Mouse (Mus musculus) kidney, embryonic 15.5 days (tissue): ENCODE measurements at regions not wholly inside any gene's neighbourhood (a gene's known extent, or its start where the extent isn't known, plus 50 kb on each side); places are given as distances from the start of the nearest gene placed in this dataset.

ENCODE experiments used
- ATAC-seq: fragments of 200-750 bp; cut with Nextera tagmentation; replicated peaks from 2 replicates; pipeline ENCODE4 v1.8.0; 2017; ENCODE audit warnings: moderate TSS enrichment; ENCODE audit not compliant: low FRiP score
- H3K27ac ChIP-seq: fragments of 300-500 bp; sonication (generic); 2 replicates; pipeline ENCODE4 v1.5.1; 2015; ENCODE audit warnings: mild to moderate bottlenecking, inconsistent platforms
- H3K27me3 ChIP-seq: fragments of 300-500 bp; sonication (generic); 2 replicates; pipeline ENCODE4 v1.6.1; 2015; ENCODE audit warnings: inconsistent platforms
- H3K36me3 ChIP-seq: fragments of 300-500 bp; sonication (generic); 2 replicates; pipeline ENCODE4 v1.6.1; 2015; ENCODE audit warnings: inconsistent platforms
- H3K4me1 ChIP-seq: fragments of 300-500 bp; sonication (generic); 2 replicates; pipeline ENCODE4 v1.6.1; 2015; ENCODE audit warnings: inconsistent platforms
- H3K4me2 ChIP-seq: fragments of 300-500 bp; sonication (generic); 2 replicates; pipeline ENCODE4 v1.6.1; 2015; ENCODE audit warnings: moderate library complexity, mild to moderate bottlenecking, inconsistent platforms
- H3K4me3 ChIP-seq: fragments of 300-500 bp; sonication (generic); replicated peaks from 2 replicates; pipeline ENCODE4 v1.5.1; 2015; ENCODE audit warnings: mild to moderate bottlenecking, inconsistent platforms
- H3K9ac ChIP-seq: fragments of 300-500 bp; sonication (generic); 2 replicates; pipeline ENCODE4 v1.6.1; 2015; ENCODE audit warnings: mild to moderate bottlenecking, inconsistent platforms
- H3K9me3 ChIP-seq: fragments of 300-500 bp; sonication (generic); replicated peaks from 2 replicates; pipeline ENCODE4 v1.6.1; 2016; ENCODE audit warnings: inconsistent platforms
- WGBS: fragments of 180-500 bp; shearing (Covaris S2); methylation state at CpG from one replicate; pipeline ENCODE4 v1.1.7; 2015; ENCODE audit warnings: mixed read lengths; 5-methylcytosine and 5-hydroxymethylcytosine counted together

DNA sequence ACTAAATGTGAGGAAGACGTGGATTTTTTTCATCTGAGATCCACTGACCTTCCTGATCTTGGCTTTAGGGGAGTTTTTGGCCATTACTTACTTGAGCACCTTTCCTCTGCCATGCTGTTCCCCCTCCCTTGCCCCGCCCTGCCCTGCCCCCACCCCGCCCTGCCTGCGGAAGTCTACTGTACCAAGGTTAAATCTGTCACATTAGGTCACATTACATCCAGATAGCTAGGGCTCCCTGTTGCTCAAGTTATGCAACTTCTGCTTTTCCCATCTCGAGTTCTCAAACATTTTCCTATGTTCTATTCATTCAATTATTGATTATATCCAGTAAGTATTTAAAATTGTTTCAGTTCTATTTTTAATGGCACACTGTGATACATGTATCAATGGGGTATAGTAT, 144.7 kb upstream of the Cnot2 start:
- H3K9me3 ChIP-seq = no peaks in the 10 kb centered on the region
- no peak overlapping the region for H3K4me3 ChIP-seq
- H3K4me1 ChIP-seq = peaks cover 11% of the 10 kb centered on the region
- no peak for ATAC-seq
- no peak overlapping the region for H3K9ac ChIP-seq
- no peak overlapping the region for H3K27ac ChIP-seq
- H3K4me2 ChIP-seq = no peak overlapping the region
- H3K27me3 ChIP-seq = no peaks in the 10 kb centered on the region
- H3K36me3 ChIP-seq = no peaks in the 10 kb centered on the region
- 88% methylated on average over 5 of the region's 5 CpGs for WGBS

- H3K27me3 ChIP-seq = no peaks in the 10 kb centered on the region
- no peaks in the 10 kb centered on the region for H3K36me3 ChIP-seq
- no peaks in the 10 kb centered on the region for H3K9me3 ChIP-seq
- no peak overlapping the region for H3K4me3 ChIP-seq
- no peak overlapping the region for H3K27ac ChIP-seq
- no peak for ATAC-seq
- WGBS = 93% methylated on average over 9 of the region's 9 CpGs
- no peak overlapping the region for H3K9ac ChIP-seq
- H3K4me1 ChIP-seq = no peaks in the 10 kb centered on the region
- no peak overlapping the region for H3K4me2 ChIP-seq
These were observed 140.7 kb upstream of the Cnot2 start for GRCm38 (mm10) chr10:116721986-116722385.

DNA sequence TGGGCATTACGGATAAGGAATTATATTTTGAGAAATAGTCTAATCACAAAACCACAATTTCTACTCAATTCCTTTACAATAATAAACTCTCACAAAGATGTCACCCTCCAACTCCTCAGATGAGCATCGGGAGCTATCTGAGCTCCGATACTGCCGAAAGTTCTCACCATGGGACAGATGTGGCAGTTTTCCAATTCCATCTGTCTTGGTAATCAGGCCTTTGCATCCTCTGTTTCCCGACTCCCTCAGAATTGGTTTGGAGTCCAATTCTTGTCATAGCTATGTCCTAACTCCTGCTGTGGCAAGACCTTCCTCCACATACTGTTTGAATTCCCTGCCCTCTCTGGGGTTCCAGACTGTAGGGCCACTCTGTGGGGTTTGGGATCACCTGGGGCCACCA, 138.3 kb upstream of the Cnot2 start:
- H3K9ac ChIP-seq = no peak overlapping the region
- H3K27me3 ChIP-seq = no peaks in the 10 kb centered on the region
- WGBS = 88% methylated on average over 5 of the region's 5 CpGs
- H3K4me3 ChIP-seq = no peak overlapping the region
- ATAC-seq = no peak
- no peaks in the 10 kb centered on the region for H3K36me3 ChIP-seq
- H3K4me1 ChIP-seq = no peaks in the 10 kb centered on the region
- H3K9me3 ChIP-seq = no peaks in the 10 kb centered on the region
- no peak overlapping the region for H3K4me2 ChIP-seq
- H3K27ac ChIP-seq = no peak overlapping the region

DNA sequence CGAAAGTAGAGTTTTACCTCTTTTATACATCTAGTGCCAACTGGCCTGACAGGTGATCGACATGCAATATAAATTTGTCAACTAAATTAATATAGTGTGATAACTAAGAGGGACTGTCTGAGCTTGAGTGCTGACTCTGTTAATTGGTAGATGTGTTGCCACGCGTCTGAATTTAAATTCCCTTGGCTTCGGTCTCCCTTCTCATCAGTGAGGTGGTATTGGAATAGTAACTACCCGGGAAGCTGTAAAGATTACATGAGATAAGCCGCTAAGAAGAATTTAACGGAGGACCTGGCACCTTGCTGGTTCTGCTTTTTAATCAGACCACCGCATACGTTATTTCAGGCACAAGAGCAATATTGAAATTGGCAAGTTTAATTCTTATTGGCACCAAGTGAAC, 136.7 kb upstream of the Cnot2 start:
- Histone ChIP-seq H3K36me3 (no peaks in the 10 kb centered on the region), H3K4me3 (no peak overlapping the region), H3K9me3 (no peaks in the 10 kb centered on the region), H3K27ac (no peak overlapping the region), H3K4me1 (0 out of 2 replicates have a peak, but pooled peaks cover 5% of the 10 kb centered on the region), H3K4me2 (no peak overlapping the region), H3K27me3 (no peaks in the 10 kb centered on the region), H3K9ac (no peak overlapping the region)
- ATAC-seq = no peak
- WGBS = 81% methylated on average over 10 of the region's 10 CpGs

DNA sequence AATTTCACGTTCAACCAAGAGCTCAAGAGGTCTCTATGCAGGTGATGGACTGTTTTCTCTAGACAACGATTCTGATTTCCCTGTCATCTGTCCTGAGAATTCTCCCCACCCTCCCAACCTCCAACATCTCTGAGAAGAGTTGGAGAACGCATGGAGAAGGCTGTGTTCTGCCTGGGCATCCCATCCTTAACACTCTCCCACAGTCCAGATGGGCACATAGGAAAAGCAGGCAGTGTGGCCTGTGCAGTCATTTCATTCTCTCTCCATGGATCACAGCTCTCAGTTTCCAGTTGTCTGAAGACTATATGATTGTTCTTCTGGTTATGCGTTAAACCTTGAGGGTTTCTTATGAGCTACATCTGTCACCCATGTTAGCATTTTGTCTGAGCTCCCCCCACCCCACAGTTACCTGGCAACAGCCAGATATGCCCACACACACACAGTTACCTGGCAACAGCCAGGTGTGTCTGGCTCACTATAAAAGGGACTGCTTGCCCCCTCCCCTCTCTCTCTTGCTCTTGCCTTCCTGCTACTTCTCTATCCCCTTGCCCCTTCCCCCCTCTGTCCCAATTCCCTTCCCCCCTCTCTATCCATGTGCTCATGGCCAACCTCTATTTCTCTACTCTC, 135.8 kb upstream of the Cnot2 start:
- no peak overlapping the region for H3K4me3 ChIP-seq
- no peak overlapping the region for H3K4me2 ChIP-seq
- H3K27ac ChIP-seq = no peak overlapping the region
- 90% methylated on average over 4 of the region's 4 CpGs for WGBS
- H3K9ac ChIP-seq = no peak overlapping the region
- no peaks in the 10 kb centered on the region for H3K27me3 ChIP-seq
- ATAC-seq = no peak
- H3K9me3 ChIP-seq = no peaks in the 10 kb centered on the region
- H3K4me1 ChIP-seq = 0 out of 2 replicates have a peak, but pooled peaks cover 5% of the 10 kb centered on the region
- H3K36me3 ChIP-seq = no peaks in the 10 kb centered on the region

DNA sequence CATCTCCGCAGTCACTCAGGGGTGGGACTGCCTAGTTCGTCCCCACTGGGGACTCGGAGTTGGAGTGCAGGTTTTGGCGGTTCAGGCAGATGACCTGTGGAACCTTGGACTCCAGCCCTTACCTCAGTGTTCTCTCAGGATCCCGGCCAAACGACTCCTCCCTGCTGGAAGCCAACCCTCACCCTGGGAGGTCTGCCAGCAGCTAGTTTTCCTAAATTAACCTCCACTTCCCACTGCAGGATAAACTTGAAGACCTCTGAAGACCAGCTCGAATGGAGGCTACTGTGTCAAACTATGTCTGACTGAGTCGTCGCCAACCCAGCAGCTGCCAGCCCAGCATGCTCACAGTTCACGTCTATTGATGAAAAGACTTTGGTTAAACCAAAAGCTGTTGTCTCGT, 132.1 kb upstream of the Cnot2 start:
- Histone ChIP-seq H3K27me3 (no peaks in the 10 kb centered on the region), H3K9ac (no peak overlapping the region), H3K4me2 (no peak overlapping the region), H3K4me1 (0 out of 2 replicates have a peak, but pooled peaks cover 5% of the 10 kb centered on the region), H3K27ac (no peak overlapping the region), H3K4me3 (no peak overlapping the region), H3K36me3 (no peaks in the 10 kb centered on the region), H3K9me3 (no peaks in the 10 kb centered on the region)
- 58% methylated on average over 11 of the region's 11 CpGs for WGBS
- ATAC-seq = 0 out of 2 replicates have a peak, but pooled peaks have one; percentile 36

GRCm38 (mm10) chr10:116707025-116707424, 125.7 kb upstream of the Cnot2 start:
- no peak for ATAC-seq
- WGBS = 80% methylated on average over 6 of the region's 6 CpGs
- H3K4me1 ChIP-seq = no peaks in the 10 kb centered on the region
- no peaks in the 10 kb centered on the region for H3K9me3 ChIP-seq
- H3K4me2 ChIP-seq = no peak overlapping the region
- no peak overlapping the region for H3K9ac ChIP-seq
- no peaks in the 10 kb centered on the region for H3K27me3 ChIP-seq
- H3K27ac ChIP-seq = no peak overlapping the region
- no peak overlapping the region for H3K4me3 ChIP-seq
- H3K36me3 ChIP-seq = no peaks in the 10 kb centered on the region

- Histone ChIP-seq H3K9ac (no peak overlapping the region), H3K9me3 (no peaks in the 10 kb centered on the region), H3K4me1 (no peaks in the 10 kb centered on the region), H3K4me3 (no peak overlapping the region), H3K27ac (no peak overlapping the region), H3K36me3 (no peaks in the 10 kb centered on the region), H3K4me2 (no peak overlapping the region), H3K27me3 (no peaks in the 10 kb centered on the region)
- 80% methylated on average over 5 of the region's 5 CpGs for WGBS
- ATAC-seq = no peak
These were observed 120.0 kb upstream of the Cnot2 start for GRCm38 (mm10) chr10:116701281-116701680.

- WGBS = 85% methylated on average over 8 of the region's 8 CpGs
- Histone ChIP-seq H3K4me3 (no peak overlapping the region), H3K9ac (no peak overlapping the region), H3K27me3 (no peaks in the 10 kb centered on the region), H3K36me3 (no peaks in the 10 kb centered on the region), H3K4me1 (no peaks in the 10 kb centered on the region), H3K9me3 (no peaks in the 10 kb centered on the region), H3K4me2 (no peak overlapping the region), H3K27ac (no peak overlapping the region)
- ATAC-seq = no peak
These were observed 118.4 kb upstream of the Cnot2 start for GRCm38 (mm10) chr10:116699711-116700110.

- no peak overlapping the region for H3K9ac ChIP-seq
- H3K9me3 ChIP-seq = no peaks in the 10 kb centered on the region
- no peak overlapping the region for H3K4me3 ChIP-seq
- 28% methylated on average over 14 of the region's 14 CpGs for WGBS
- no peak overlapping the region for H3K4me2 ChIP-seq
- no peaks in the 10 kb centered on the region for H3K4me1 ChIP-seq
- H3K27ac ChIP-seq = no peak overlapping the region
- no peaks in the 10 kb centered on the region for H3K27me3 ChIP-seq
- no peak for ATAC-seq
- no peaks in the 10 kb centered on the region for H3K36me3 ChIP-seq
These were observed 116.5 kb upstream of the Cnot2 start for GRCm38 (mm10) chr10:116697628-116698316.

DNA sequence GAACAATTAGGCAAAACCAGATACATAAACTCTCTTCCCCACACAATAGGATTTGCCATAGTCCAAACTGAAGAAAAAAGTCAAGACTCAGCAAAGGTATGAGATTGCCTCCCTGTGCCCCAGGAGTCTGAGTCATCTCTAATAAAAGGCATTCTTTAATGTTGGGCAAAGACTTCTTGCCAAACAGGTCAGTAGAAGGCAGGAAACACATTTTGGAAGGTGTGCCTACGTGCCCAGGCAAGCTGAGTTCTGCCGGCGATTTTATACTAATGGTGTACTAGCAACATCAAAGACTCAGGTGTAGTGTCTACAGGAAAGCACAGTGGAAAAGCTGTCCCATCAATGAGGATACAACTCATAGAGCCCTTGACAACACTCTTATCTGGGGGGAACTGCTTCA, 112.5 kb upstream of the Cnot2 start:
- Histone ChIP-seq H3K4me1 (no peaks in the 10 kb centered on the region), H3K4me2 (no peak overlapping the region), H3K27ac (no peak overlapping the region), H3K36me3 (no peaks in the 10 kb centered on the region), H3K4me3 (no peak overlapping the region), H3K27me3 (no peaks in the 10 kb centered on the region), H3K9ac (no peak overlapping the region), H3K9me3 (no peaks in the 10 kb centered on the region)
- ATAC-seq = no peak
- 87% methylated on average over 3 of the region's 3 CpGs for WGBS

GRCm38 (mm10) chr10:116686741-116687140, 105.4 kb upstream of the Cnot2 start:
- Histone ChIP-seq H3K4me2 (no peak overlapping the region), H3K36me3 (no peaks in the 10 kb centered on the region), H3K9me3 (no peaks in the 10 kb centered on the region), H3K4me1 (no peaks in the 10 kb centered on the region), H3K9ac (no peak overlapping the region), H3K4me3 (no peak overlapping the region), H3K27ac (no peak overlapping the region), H3K27me3 (no peaks in the 10 kb centered on the region)
- WGBS = 93% methylated on average over 11 of the region's 11 CpGs
- ATAC-seq = no peak

GRCm38 (mm10) chr10:116683374-116683773, 102.1 kb upstream of the Cnot2 start:
- no peak overlapping the region for H3K9ac ChIP-seq
- H3K9me3 ChIP-seq = no peaks in the 10 kb centered on the region
- H3K27ac ChIP-seq = no peak overlapping the region
- H3K4me1 ChIP-seq = no peaks in the 10 kb centered on the region
- no peaks in the 10 kb centered on the region for H3K36me3 ChIP-seq
- no peak overlapping the region for H3K4me3 ChIP-seq
- no peak overlapping the region for H3K4me2 ChIP-seq
- WGBS = 75% methylated on average over 9 of the region's 9 CpGs
- no peaks in the 10 kb centered on the region for H3K27me3 ChIP-seq
- no peak for ATAC-seq
